Mouse (Mus musculus) midbrain, embryonic 16.5 days (tissue): Measurements from ENCODE around the gene Trim66. TPM values are rescaled to one million over a fixed set of nuclear protein-coding genes. Genes with fewer than 3 reads are reported as not detected.

Experiments
- ATAC-seq: fragments of 200-750 bp; cut with Nextera tagmentation; 2 replicates; pipeline ENCODE4 v1.8.0; 2017; ENCODE audit warnings: moderate TSS enrichment
- H3K27ac ChIP-seq: fragments of 300-500 bp; sonication (generic); 2 replicates; pipeline ENCODE4 v1.5.1; 2014; ENCODE audit warnings: mild to moderate bottlenecking, low read length, mixed read lengths
- H3K27me3 ChIP-seq: fragments of 300-500 bp; sonication (generic); 2 replicates; pipeline ENCODE4 v1.6.1; 2014; ENCODE audit warnings: low read depth, low read length, mixed read lengths; ENCODE audit not compliant: control insufficient read depth, insufficient read depth
- H3K36me3 ChIP-seq: fragments of 300-500 bp; sonication (generic); 2 replicates; pipeline ENCODE4 v1.6.1; 2014; ENCODE audit warnings: mild to moderate bottlenecking, low read length, moderate library complexity, mixed read lengths; ENCODE audit not compliant: control insufficient read depth, insufficient read depth
- H3K4me1 ChIP-seq: fragments of 300-500 bp; sonication (generic); 2 replicates; pipeline ENCODE4 v1.6.1; 2014; ENCODE audit warnings: mild to moderate bottlenecking, low read length, mixed read lengths; ENCODE audit not compliant: control insufficient read depth, insufficient read depth
- H3K4me2 ChIP-seq: fragments of 300-500 bp; sonication (generic); 2 replicates; pipeline ENCODE4 v1.6.1; 2014; ENCODE audit warnings: mild to moderate bottlenecking, low read length, mixed read lengths
- H3K4me3 ChIP-seq: fragments of 300-500 bp; sonication (generic); 2 replicates; pipeline ENCODE4 v1.5.1; 2014; ENCODE audit warnings: low read depth, mild to moderate bottlenecking, low read length, moderate library complexity, mixed read lengths
- H3K9ac ChIP-seq: fragments of 300-500 bp; sonication (generic); 2 replicates; pipeline ENCODE4 v1.6.1; 2014; ENCODE audit warnings: low read depth, low read length, mixed read lengths
- H3K9me3 ChIP-seq: fragments of 300-500 bp; sonication (generic); replicated peaks from 2 replicates; pipeline ENCODE4 v1.6.1; 2014; ENCODE audit warnings: mild to moderate bottlenecking, low read length, mixed read lengths; ENCODE audit not compliant: control insufficient read depth, poor library complexity, severe bottlenecking
- WGBS: fragments of 180-500 bp; shearing (Covaris S2); extraction: QIAGEN DNeasy Blood & Tissue Kit; methylation state at CpG from one replicate; pipeline ENCODE4 v1.1.7; 2014; 5-methylcytosine and 5-hydroxymethylcytosine counted together
- polyA plus RNA-seq: library from polyadenylated mRNA; unstranded; fragments of >200 nt; fragmentation: Nextera tagmentation; extraction: Ambion mirVana; gene quantifications from 2 replicates; pipeline ENCODE4 v1.2.1, GENCODE M21; 2015

The Trim66 gene
- polyA plus RNA-seq, 1 experiment from 2014 or later = 1.7 TPM

DNA sequence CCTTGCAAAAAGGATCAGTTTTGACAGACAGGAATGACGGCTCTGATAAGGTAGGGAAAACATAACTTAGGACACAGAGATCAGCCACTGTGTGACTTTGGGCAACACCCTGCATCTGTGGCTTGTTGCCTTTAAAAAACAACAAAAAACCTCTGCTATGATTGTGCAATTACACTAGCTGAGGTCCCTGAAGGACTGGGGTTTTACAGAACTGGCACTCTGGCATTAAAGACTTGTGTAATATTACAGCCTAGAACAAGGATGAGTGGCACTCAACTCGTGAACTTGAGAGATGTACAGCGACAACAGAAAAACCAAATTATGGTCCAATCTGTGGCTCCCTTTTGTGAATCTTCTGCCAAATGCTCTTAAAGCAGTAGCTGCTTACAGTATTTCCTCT is 16.8 kb upstream of the Trim66 start:
- ATAC-seq = no peak
- 86% methylated on average over 3 of the region's 3 CpGs for WGBS
- Histone ChIP-seq H3K4me3 (no peak overlapping the region), H3K9ac (no peak overlapping the region), H3K36me3 (peaks cover 25% of the 10 kb centered on the region), H3K27me3 (no peaks in the 10 kb centered on the region), H3K27ac (no peak overlapping the region), H3K9me3 (no peaks in the 10 kb centered on the region), H3K4me2 (no peak overlapping the region), H3K4me1 (peaks cover 15% of the 10 kb centered on the region)

DNA sequence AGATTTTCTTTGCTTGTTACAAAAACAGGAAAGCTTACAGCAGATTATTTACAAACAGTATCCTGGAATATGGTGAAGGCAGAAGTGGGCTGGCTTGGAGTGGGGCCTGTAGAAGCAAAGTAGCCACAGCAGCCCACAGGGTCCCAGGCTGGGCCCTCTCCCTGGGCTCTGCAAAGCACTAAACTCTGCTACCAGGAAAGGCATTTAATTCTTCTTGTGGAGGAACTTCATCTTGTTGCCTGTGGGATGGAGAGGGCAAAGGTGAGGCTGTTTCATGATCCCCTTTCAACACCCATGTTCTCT is 16.5 kb upstream of the Trim66 start:
- no peaks in the 10 kb centered on the region for H3K27me3 ChIP-seq
- peaks cover 25% of the 10 kb centered on the region for H3K36me3 ChIP-seq

DNA sequence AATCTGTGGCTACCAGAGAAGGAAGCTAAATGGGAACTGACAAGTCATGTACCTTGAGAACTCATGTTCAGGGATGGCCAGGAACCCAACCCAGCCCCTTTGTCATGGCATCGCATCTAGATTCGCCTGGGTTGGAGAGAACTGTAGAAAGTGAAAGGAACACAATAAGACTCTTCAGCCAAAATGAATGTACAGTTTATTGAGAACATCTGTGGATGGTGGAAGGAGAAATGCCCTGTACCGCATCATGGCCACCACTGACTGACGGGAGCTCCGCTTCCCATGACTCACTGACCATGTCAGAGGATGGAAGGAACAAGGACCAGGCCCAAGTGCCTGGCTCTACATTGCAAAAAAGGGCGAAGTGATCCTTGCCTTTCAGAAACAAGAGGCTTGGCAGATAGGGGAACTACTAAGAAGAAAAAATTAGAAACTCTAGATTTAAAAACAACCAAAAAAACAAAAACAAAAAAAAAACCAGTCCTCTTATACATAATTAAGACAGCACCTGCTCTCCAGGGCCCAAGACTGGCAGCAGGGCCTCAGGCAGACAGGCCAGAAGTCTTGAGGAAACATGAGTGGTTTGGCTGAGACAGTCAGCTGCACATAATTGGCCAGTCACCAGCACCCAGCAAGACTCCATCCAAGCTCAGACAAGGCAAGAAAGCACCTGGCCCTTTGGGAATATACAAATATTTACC is 16.0 kb upstream of the Trim66 start:
- ATAC-seq = no peak

More for the DNA sequence above, 16.5 kb upstream of the Trim66 start:
- H3K4me2 ChIP-seq = no peak overlapping the region
- H3K4me1 ChIP-seq = peaks cover 15% of the 10 kb centered on the region
- no peaks in the 10 kb centered on the region for H3K9me3 ChIP-seq
- H3K9ac ChIP-seq = no peak overlapping the region
- no peak overlapping the region for H3K4me3 ChIP-seq
- ATAC-seq = no peak
- no peak overlapping the region for H3K27ac ChIP-seq

DNA sequence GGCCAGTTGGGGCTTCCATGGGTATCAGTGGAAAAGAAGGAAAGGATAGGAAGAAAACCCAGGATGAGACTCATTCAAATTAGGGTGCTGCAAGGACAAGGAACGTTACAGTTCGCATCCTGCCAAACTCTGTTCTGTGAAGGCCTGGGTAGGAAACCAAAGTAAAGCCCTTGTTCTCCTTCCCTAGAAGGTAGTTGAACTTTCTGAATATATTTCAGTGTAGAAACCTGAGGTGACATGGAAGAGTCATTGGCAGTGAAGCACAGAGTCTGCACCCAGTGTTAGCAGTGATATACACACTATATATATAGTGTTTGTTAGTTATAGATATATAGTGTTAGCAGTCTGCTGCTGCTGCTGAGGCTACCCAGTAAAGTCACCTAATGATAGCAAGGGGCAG is 15.4 kb upstream of the Trim66 start:
- Histone ChIP-seq H3K9ac (no peak overlapping the region), H3K27ac (no peak overlapping the region), H3K4me3 (no peak overlapping the region), H3K4me1 (peaks cover 15% of the 10 kb centered on the region), H3K36me3 (peaks cover 25% of the 10 kb centered on the region), H3K27me3 (no peaks in the 10 kb centered on the region), H3K4me2 (no peak overlapping the region), H3K9me3 (no peaks in the 10 kb centered on the region)
- WGBS = 68% methylated on average over 2 of the region's 2 CpGs
- no peak for ATAC-seq

More for the DNA sequence above, 16.0 kb upstream of the Trim66 start:
- Histone ChIP-seq H3K4me2 (no peak overlapping the region), H3K9ac (no peak overlapping the region), H3K4me3 (no peak overlapping the region), H3K36me3 (peaks cover 25% of the 10 kb centered on the region), H3K4me1 (peaks cover 15% of the 10 kb centered on the region), H3K27ac (no peak overlapping the region), H3K27me3 (no peaks in the 10 kb centered on the region), H3K9me3 (no peaks in the 10 kb centered on the region)
- 75% methylated on average over 6 of the region's 6 CpGs for WGBS

DNA sequence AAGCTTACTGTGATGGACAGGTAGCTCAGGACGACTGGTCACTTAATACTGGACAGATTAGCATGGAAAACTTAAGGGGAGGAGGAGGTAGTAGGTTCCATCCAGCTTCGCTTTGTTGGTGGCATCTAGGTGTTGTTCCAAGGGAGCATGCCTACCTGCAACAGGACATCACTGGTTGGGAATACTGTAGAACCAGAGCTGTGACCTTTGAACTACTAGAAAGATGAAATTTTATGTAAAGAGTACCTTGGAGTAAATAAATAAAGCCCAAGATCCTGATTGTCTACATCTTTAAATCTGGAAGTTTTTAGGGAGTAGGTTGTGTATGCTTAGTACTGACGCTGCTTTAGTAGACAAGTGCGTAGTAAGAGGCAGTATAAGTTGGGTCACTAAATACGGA is 14.2 kb upstream of the Trim66 start:
- H3K36me3 ChIP-seq = peaks cover 25% of the 10 kb centered on the region
- H3K4me3 ChIP-seq = no peak overlapping the region
- WGBS = 78% methylated on average over 5 of the region's 5 CpGs
- no peak overlapping the region for H3K9ac ChIP-seq
- no peak overlapping the region for H3K27ac ChIP-seq
- H3K27me3 ChIP-seq = no peaks in the 10 kb centered on the region
- ATAC-seq = no peak
- no peaks in the 10 kb centered on the region for H3K9me3 ChIP-seq
- peaks cover 22% of the 10 kb centered on the region for H3K4me1 ChIP-seq
- no peak overlapping the region for H3K4me2 ChIP-seq

DNA sequence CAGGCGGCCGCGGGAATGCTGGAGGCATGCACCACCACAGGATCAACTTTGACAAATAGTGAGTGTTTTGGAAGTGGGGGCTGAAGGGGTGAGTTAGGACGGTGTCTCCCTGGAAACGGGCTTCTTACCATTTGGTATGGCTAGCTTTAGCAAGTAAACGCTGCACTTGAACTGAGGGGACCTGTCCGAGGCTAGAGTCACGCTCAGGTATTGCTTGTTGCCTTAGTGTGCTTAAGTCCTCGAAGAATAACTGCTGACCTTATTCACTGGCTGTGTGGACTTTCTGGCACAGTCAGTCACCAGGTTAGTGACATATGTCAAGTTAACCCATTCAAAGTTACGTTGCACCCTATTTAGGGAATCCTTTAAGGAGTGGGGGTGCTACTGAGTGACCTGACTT is 12.0 kb upstream of the Trim66 start:
- Histone ChIP-seq H3K9ac (peak overlapping the region; percentile 99), H3K27ac (no peak overlapping the region), H3K4me1 (peaks cover 22% of the 10 kb centered on the region), H3K9me3 (no peaks in the 10 kb centered on the region), H3K4me3 (peak overlapping the region; percentile 87), H3K4me2 (peak overlapping the region; percentile 94), H3K36me3 (peaks cover 20% of the 10 kb centered on the region), H3K27me3 (no peaks in the 10 kb centered on the region)
- ATAC-seq = no peak
- WGBS = 5% methylated on average over 10 of the region's 10 CpGs

DNA sequence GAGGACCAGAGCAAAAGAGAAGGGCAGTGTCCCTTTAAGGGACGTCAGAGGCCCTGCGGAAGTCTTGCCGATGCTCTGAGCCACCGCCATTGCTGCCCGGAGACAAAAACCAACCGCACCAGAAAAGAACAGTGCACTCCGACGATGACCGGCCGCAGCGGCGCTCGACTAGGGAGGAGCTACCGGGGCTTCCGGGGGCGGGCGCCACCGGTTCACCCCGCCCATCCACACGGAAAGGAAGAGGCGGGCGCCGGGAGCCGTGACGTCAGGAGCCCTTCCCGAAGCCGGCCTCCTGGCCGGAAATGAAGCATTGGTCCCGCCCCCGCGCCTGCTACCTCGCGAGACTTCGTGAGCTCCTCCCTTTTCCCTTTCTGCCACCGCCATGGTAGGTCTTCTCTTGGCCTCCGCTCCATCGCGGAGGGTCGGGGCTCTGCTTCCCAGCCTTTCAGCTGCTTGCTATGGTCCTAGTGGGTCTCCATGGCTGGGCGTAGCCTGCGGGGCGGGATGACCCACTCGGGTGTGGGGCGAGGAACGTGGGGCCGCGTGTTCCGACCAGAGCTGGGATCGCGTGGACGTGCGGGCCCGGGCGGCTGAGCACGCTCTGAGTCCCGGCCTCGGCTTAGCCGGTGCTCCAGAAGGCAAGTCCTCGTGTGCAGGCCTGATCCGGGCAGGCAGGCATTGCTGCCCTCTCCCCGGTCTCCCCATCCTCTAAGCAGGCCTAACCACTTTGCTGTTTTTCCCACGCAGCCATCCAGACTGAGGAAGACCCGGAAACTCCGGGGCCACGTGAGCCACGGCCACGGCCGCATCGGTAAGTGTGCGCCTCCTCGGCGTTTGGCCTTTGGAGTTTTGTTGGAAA is 11.1 kb upstream of the Trim66 start, which contains the start of gene Rpl27a:
Gene Rpl27a (plus strand): TSS at position 310 of the 859 bp plus-strand sequence.
- peaks cover 22% of the 10 kb centered on the region for H3K4me1 ChIP-seq
- under 1% methylated on average over 64 of the region's 72 CpGs for WGBS
- peak within 1 kb of the TSS; percentile 95 for H3K27ac ChIP-seq
- peaks cover 15% of the 10 kb centered on the region for H3K36me3 ChIP-seq
- peak within 1 kb of the TSS; percentile 99 for H3K9ac ChIP-seq
- peak within 1 kb of the TSS; percentile 87 for H3K4me3 ChIP-seq
- H3K27me3 ChIP-seq = no peaks in the 10 kb centered on the region
- H3K4me2 ChIP-seq = peak within 1 kb of the TSS; percentile 94
- no peaks in the 10 kb centered on the region for H3K9me3 ChIP-seq
- peak; percentile 96 for ATAC-seq

DNA sequence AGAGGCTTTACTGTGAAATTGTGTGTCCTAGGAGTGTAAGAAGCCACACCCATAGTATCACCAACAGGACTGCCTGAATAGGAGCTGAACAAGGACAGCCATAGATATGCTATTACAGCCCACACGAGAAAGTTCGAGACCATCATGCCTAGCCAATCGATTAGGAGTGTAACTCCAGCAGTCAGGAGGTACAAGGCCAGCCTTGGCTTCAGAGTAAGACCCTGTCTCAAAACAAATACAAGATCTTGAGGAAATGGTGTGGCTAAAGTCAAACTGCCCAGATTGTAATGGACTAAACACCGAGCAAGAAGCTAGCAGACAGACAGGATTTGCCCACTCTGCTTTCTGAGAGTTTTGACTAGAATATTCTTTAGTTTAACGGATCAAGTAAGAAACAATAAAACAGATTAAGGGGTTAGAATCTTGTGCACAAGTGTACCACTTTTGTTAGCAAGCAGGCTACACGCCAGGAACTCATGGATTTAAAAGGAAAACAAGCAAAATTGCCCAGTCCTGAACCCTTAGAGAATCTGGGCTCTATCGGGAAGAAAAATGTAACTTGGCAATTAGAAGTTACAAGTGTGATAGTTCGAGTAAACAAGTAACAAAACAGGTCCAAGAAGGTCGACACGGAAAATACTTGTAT is 10.2 kb upstream of the Trim66 start:
- WGBS = 13% methylated on average over 10 of the region's 10 CpGs
- Histone ChIP-seq H3K4me3 (peak overlapping the region; percentile 87), H3K36me3 (peaks cover 11% of the 10 kb centered on the region), H3K4me2 (peak overlapping the region; percentile 68), H3K27ac (peak overlapping the region; percentile 95), H3K9ac (peak overlapping the region; percentile 79), H3K27me3 (no peaks in the 10 kb centered on the region), H3K4me1 (peaks cover 22% of the 10 kb centered on the region), H3K9me3 (no peaks in the 10 kb centered on the region)
- ATAC-seq = 0 out of 2 replicates have a peak, but pooled peaks have one; percentile 0

DNA sequence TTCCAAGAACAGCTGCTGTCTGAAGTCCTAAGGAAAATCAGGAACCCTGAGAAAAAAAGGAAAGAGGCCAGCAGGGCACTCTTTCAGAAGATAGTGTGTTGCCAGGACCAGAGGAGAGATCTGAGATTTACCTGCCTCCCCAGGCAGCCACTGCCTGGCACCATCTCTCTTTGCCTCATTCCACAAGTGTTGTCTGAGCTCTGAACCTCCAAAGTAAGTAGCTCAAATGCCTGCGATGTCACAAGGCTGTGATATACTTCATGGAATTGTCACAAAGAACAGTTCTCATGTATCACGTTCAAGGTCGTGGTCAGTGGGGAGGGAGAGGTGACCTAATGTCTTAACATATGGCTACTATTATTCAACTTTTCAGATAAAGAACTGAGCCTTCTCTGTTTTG is 8.6 kb upstream of the Trim66 start:
- Histone ChIP-seq H3K36me3 (no peaks in the 10 kb centered on the region), H3K4me1 (peaks cover 22% of the 10 kb centered on the region), H3K4me2 (no peak overlapping the region), H3K9ac (no peak overlapping the region), H3K4me3 (no peak overlapping the region), H3K9me3 (no peaks in the 10 kb centered on the region), H3K27me3 (no peaks in the 10 kb centered on the region), H3K27ac (no peak overlapping the region)
- 92% methylated on average over 3 of the region's 3 CpGs for WGBS
- ATAC-seq = no peak
